Mouse (Mus musculus): ENCODE data around the gene Galntl6. TPM values are rescaled to one million over a fixed set of nuclear protein-coding genes. Genes with fewer than 3 reads are reported as not detected.

The Galntl6 gene
- polyA plus RNA-seq, 1 experiment from 2014 or later = not detected

GRCm38 (mm10) chr8:57842462-57843391 lies 1069.7 kb downstream of the Galntl6 start:
- no peak for ATAC-seq
- no peak for TF ChIP-seq CTCF (IDR thresholded peaks at IDR 0.05)
- POLR2A ChIA-PET = no interaction called here

GRCm38 (mm10) chr8:57841446-57841845 lies 1071.0 kb downstream of the Galntl6 start:
- CTCF ChIA-PET = interaction anchor here (1.9 kb wide), 1 partner anchor 8 kb away, joined by 5 read pairs; no protein-coding TSS in a partner anchor
- DNase-seq (ENCODE audit: low read depth, low spot score) (no peak), ATAC-seq (no peak)
- in situ Hi-C loops (cut with MboI; ENCODE audit: low pct_unique_long_range_greater_than_20kb) = no loop called here
- no peak for TF ChIP-seq CTCF (IDR thresholded peaks at IDR 0.05)
- POLR2A ChIA-PET = interaction anchor here (0.7 kb wide), 1 partner anchor 18 kb away, joined by 4 read pairs; no protein-coding TSS in a partner anchor
- H3K27me3 ChIP-seq = peaks cover 19% of the 10 kb centered on the region

More at GRCm38 (mm10) chr8:57842462-57843391, 1069.7 kb downstream of the Galntl6 start:
- in situ Hi-C loops (cut with MboI; ENCODE audit: low pct_unique_long_range_greater_than_20kb) = no loop called here
- CTCF ChIA-PET = interaction anchor here (1.9 kb wide), 1 partner anchor 9 kb away, joined by 5 read pairs; no protein-coding TSS in a partner anchor
- no peak for DNase-seq (ENCODE audit: low read depth, low spot score)
- peaks cover 7% of the 10 kb centered on the region for H3K27me3 ChIP-seq

GRCm38 (mm10) chr8:57837384-57837783 lies 1075.1 kb downstream of the Galntl6 start:
- POLR2A ChIA-PET = no interaction called here
- ATAC-seq = no peak
- DNase-seq (ENCODE audit: low read depth, low spot score) = no peak
- CTCF ChIA-PET = no interaction called here
- in situ Hi-C loops (cut with MboI; ENCODE audit: low pct_unique_long_range_greater_than_20kb) = no loop called here
- TF ChIP-seq CTCF (IDR thresholded peaks at IDR 0.05) = no peak
- peaks cover 33% of the 10 kb centered on the region for H3K27me3 ChIP-seq

GRCm38 (mm10) chr8:57836981-57837380 lies 1075.5 kb downstream of the Galntl6 start:
- no peak for TF ChIP-seq CTCF (IDR thresholded peaks at IDR 0.05)
- ChIA-PET POLR2A (no interaction called here), CTCF (no interaction called here)
- H3K27me3 ChIP-seq = peaks cover 37% of the 10 kb centered on the region
- ATAC-seq (no peak), DNase-seq (ENCODE audit: low read depth, low spot score) (no peak)
- in situ Hi-C loops (cut with MboI; ENCODE audit: low pct_unique_long_range_greater_than_20kb) = no loop called here

- in situ Hi-C loops (cut with MboI; ENCODE audit: low pct_unique_long_range_greater_than_20kb) = no loop called here
- ATAC-seq (no peak), DNase-seq (ENCODE audit: low read depth, low spot score) (no peak)
- no peak for TF ChIP-seq CTCF (IDR thresholded peaks at IDR 0.05)
- ChIA-PET CTCF (no interaction called here), POLR2A (no interaction called here)
- peaks cover 43% of the 10 kb centered on the region for H3K27me3 ChIP-seq
Observed at GRCm38 (mm10) chr8:57836201-57836883, 1076.1 kb downstream of the Galntl6 start.

GRCm38 (mm10) chr8:57823151-57823550 lies 1089.3 kb downstream of the Galntl6 start:
- ATAC-seq = no peak

GRCm38 (mm10) chr8:57816034-57816433 lies 1096.4 kb downstream of the Galntl6 start:
- POLR2A ChIA-PET = no interaction called here
- CTCF ChIA-PET = interaction anchor here (1.7 kb wide), 1 partner anchor 12 kb away, joined by 3 read pairs; no protein-coding TSS in a partner anchor
- in situ Hi-C loops (cut with MboI; ENCODE audit: low pct_unique_long_range_greater_than_20kb) = loop anchor here (25.0 kb wide), 1 partner anchor 929 kb away; no protein-coding TSS in a partner anchor
- TF ChIP-seq CTCF (IDR thresholded peaks at IDR 0.05) = no peak
- DNase-seq (ENCODE audit: low read depth, low spot score) (no peak), ATAC-seq (no peak)
- peaks cover 44% of the 10 kb centered on the region for H3K27me3 ChIP-seq

More at GRCm38 (mm10) chr8:57823151-57823550, 1089.3 kb downstream of the Galntl6 start:
- peaks cover 25% of the 10 kb centered on the region for H3K27me3 ChIP-seq
- in situ Hi-C loops (cut with MboI; ENCODE audit: low pct_unique_long_range_greater_than_20kb) = loop anchor here (25.0 kb wide), 1 partner anchor 936 kb away; no protein-coding TSS in a partner anchor
- ChIA-PET CTCF (no interaction called here), POLR2A (no interaction called here)
- DNase-seq (ENCODE audit: low read depth, low spot score) = no peak
- no peak for TF ChIP-seq CTCF (IDR thresholded peaks at IDR 0.05)

- in situ Hi-C loops (cut with MboI; ENCODE audit: low pct_unique_long_range_greater_than_20kb) = loop anchor here (25.0 kb wide), 1 partner anchor 920 kb away; no protein-coding TSS in a partner anchor
- DNase-seq (ENCODE audit: low read depth, low spot score) = no peak
- no peak for ATAC-seq
- ChIA-PET POLR2A (no interaction called here), CTCF (interaction anchor here (1.2 kb wide), 1 partner anchor 10 kb away, joined by 3 read pairs; no protein-coding TSS in a partner anchor)
- TF ChIP-seq CTCF (IDR thresholded peaks at IDR 0.05) = no peak
- H3K27me3 ChIP-seq = peaks cover 23% of the 10 kb centered on the region
Observed at GRCm38 (mm10) chr8:57807060-57807459, 1105.4 kb downstream of the Galntl6 start.

- POLR2A ChIA-PET = interaction anchor here (0.7 kb wide), 1 partner anchor 344 kb away, joined by 3 read pairs; no protein-coding TSS in a partner anchor
- no peak for TF ChIP-seq CTCF (IDR thresholded peaks at IDR 0.05)
- H3K27me3 ChIP-seq = peaks cover 17% of the 10 kb centered on the region
- DNase-seq (ENCODE audit: low read depth, low spot score) (no peak), ATAC-seq (no peak)
- in situ Hi-C loops (cut with MboI; ENCODE audit: low pct_unique_long_range_greater_than_20kb) = loop anchor here (25.0 kb wide), 1 partner anchor 918 kb away; no protein-coding TSS in a partner anchor
- CTCF ChIA-PET = interaction anchor here (1.0 kb wide), 1 partner anchor 231 kb away, joined by 5 read pairs; no protein-coding TSS in a partner anchor
Observed at GRCm38 (mm10) chr8:57805094-57805493, 1107.3 kb downstream of the Galntl6 start.

GRCm38 (mm10) chr8:57803821-57804220 lies 1108.6 kb downstream of the Galntl6 start:
- peaks cover 17% of the 10 kb centered on the region for H3K27me3 ChIP-seq
- TF ChIP-seq CTCF (IDR thresholded peaks at IDR 0.05) = no peak
- DNase-seq (ENCODE audit: low read depth, low spot score) (no peak), ATAC-seq (no peak)
- in situ Hi-C loops (cut with MboI; ENCODE audit: low pct_unique_long_range_greater_than_20kb) = loop anchor here (5.0 to 25.0 kb wide), 2 partner anchors 372 to 917 kb away; no protein-coding TSS in a partner anchor
- POLR2A ChIA-PET = no interaction called here
- CTCF ChIA-PET = interaction anchor here (4.8 kb wide), 1 partner anchor 262 kb away, joined by 47 read pairs; no protein-coding TSS in a partner anchor
